Mouse (Mus musculus): ENCODE measurements around the gene Lhfpl5.

Gene Lhfpl5

GRCm38 (mm10) chr17:28618124-28618523 is 42.7 kb downstream of the Lhfpl5 start:
- in situ Hi-C loops (cut with MboI; ENCODE audit: low pct_unique_long_range_greater_than_20kb in 1 of 2, low sequenced_read_pairs in 2 of 2, unreplicated experiment in 1 of 2), result no loop called here

DNA sequence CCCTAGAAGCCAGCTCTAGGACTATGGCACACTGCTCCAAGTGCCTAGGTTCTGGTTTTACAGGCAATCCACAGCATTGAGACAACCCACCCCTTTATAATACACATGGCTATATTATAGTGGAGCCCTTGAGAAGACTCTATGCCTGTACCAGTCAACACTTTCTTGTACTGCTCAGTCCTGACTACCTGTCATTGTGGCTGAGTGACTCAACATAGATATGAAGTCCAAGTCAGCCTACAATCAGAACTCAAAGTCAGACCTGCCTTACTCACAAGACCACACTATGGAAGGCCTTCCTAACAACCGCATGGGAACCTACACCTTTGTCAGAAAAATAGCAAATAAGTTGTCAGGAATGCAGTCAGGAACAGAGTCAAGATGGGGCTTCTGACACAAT is 43.3 kb downstream of the Lhfpl5 start:
- in situ Hi-C loops (cut with MboI; ENCODE audit: low pct_unique_long_range_greater_than_20kb in 1 of 2, low sequenced_read_pairs in 2 of 2, unreplicated experiment in 1 of 2), result no loop called here

DNA sequence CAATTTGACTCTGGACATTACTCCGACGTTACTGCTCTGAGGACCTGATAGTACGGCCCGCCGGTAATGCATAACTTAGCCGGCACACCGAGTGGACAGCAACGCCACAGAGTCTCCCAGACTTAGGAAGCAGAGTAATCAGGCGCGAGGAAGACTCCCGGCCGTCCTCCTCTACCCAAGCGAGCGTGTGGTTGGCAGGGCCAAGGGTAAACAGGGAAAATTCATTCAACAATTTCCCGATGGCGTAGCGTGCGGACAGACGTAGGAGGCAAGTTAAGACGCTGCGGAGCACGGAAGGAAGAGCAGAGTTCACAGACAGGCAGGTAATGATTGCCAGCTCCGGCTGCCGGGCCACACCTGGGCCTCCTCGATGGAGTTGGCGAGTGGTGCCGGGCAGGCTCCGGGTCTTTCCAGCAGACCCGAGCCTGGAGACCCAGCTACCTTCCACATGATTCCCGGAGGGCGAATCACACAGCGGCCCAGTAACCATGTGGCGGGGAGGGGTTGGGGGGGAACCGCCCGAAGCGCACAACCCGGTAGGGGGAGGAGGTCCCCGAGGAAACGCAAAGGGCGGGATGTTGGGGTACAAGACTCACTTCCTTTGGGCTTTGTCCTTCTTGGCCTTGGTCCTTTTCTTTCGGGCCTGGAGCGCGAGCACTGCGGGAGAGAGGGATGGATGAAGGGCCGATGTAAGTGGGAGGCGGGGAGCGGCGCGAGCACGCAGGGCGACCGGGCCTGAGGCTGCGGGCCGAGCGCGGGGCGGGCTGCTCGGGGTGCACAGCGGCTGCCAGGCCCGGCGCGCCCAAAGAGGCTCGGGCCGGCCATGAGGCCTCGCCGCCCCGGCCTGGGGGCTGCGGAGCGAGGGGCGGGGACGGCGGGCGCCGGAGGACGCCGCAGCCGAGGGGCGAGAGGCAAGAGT is 46.2 kb downstream of the Lhfpl5 start:
- in situ Hi-C loops (cut with MboI; ENCODE audit: low pct_unique_long_range_greater_than_20kb in 1 of 2, low sequenced_read_pairs in 2 of 2, unreplicated experiment in 1 of 2), result no loop called here

DNA sequence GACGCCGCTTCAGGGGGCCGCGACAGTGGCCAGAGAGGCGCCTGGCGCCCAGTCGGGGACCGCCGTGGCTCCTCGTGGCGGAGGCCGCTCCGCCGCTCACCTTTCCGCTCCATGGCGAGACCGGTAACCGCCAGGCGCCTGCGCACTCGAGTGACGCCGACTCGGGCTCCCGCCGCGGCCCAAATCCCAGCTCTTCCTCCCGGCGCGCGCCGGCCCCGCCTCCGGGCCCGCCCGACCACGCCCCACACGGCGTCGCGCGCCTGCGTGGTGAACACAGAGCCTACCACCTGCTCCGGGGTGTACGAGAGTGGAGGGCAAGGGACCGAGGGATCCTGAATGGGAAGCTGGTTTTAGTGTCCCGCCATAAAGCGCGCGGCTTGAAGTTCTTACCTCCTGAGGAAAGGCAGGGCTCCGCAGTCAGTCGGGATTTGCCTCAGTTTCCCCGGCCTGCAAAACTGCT is 46.9 kb downstream of the Lhfpl5 start, which contains the start of gene Srpk1:
Gene Srpk1 (minus strand): TSS at position 410 of the 460 bp plus-strand sequence.
- in situ Hi-C loops (cut with MboI; ENCODE audit: low pct_unique_long_range_greater_than_20kb in 1 of 2, low sequenced_read_pairs in 2 of 2, unreplicated experiment in 1 of 2), result no loop called here

DNA sequence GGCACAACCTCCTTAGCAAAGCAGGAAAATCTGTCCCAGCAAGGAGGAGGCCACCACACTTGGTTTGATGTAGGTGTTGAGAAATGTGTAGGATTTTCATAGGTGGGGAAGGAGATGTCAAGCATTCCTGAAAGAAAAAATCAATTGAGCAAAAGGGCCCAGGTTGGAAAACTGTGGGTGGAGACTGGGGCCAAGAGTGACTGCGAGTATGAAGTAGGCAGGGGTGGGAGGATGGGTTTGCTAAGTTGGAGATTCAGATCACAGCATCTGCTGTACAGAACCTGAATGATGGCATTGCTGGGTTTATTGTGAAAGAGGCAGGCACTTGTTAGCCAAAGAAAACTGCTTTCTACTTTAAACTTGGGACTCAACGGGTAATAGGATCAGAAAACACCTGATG is 49.4 kb downstream of the Lhfpl5 start:
- in situ Hi-C loops (cut with MboI; ENCODE audit: low pct_unique_long_range_greater_than_20kb in 1 of 2, low sequenced_read_pairs in 2 of 2, unreplicated experiment in 1 of 2), result no loop called here

DNA sequence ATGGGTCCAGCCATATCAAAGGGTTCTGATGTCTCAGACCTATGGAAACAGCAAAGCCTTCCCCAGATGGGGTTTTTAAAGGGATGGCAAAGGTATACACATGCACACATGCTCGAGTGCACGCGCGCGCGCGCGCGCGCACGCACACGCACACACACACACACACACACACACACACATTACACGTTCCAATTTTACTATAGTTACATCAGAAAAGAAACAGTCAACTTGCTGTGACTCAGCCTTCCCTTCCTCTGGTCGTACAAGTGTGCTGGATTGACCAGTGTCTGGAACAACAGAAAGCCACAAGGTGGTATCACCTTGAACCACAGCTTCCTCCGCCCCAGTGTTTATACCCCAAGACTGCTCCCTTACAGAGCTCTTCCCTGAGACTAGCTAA is 49.9 kb downstream of the Lhfpl5 start:
- in situ Hi-C loops (cut with MboI; ENCODE audit: low pct_unique_long_range_greater_than_20kb in 1 of 2, low sequenced_read_pairs in 2 of 2, unreplicated experiment in 1 of 2), result no loop called here

DNA sequence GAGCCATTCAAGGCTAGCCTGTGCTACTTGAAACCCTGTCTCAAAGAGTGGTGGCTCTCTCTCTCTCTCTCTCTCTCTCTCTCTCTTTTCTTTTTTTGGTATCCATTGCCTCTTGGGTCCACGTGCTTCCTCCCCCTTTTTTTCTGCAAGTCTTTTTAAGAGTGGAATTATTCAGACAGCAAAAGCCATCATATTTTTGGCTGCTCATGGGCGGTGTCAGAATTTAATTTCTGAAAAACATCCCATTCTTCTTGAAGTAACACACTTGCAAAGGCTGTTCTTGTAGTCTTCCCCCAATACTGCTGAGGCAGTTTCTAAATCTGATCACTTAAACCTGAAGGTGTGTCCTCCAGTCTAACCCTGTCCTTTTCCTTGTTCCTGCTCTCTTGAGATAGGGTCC is 51.5 kb downstream of the Lhfpl5 start:
- in situ Hi-C loops (cut with MboI; ENCODE audit: low pct_unique_long_range_greater_than_20kb in 1 of 2, low sequenced_read_pairs in 2 of 2, unreplicated experiment in 1 of 2), result no loop called here

DNA sequence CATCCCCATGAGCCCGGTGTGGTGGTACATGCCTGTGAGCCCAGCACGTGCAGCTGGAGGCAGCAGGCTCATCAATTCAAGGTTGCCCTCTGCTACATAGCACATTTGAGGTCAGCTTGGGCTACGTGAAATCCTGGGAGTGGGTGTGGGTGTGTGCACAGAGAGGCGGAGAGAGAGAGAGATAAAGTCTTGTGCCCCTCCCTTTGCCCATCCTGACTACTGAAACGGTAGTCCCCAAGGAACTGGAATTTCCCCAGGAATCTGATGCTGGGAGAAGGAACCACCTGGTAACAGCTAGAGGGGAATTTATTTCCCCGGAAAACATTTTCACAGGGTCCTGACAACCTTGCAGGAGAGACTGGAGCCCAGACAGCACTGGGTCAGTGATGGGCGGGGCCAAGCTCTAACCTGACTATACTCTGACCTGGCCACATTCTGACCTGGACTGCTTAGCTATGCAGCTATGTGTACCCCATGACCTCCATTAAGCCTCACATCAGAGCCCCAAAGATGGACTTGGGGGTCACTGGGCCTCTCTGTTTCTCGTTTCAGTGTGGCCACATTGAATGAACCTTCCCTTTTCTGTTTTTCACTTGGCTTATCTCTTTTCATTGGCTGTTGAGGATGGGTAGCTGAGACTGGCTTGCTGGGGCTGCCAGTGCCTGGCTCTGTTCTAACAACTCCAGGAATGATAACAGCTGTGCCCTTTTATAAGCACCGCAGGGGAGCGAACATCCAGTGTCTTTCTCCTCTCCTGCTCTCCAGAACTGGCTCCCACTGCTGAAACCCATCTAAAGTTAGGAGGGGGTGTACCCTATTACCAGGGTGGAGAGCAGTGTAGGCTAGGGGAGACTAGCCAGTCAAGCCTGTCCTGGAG is 53.0 kb downstream of the Lhfpl5 start:
- in situ Hi-C loops (cut with MboI; ENCODE audit: low pct_unique_long_range_greater_than_20kb in 1 of 2, low sequenced_read_pairs in 2 of 2, unreplicated experiment in 1 of 2), result no loop called here

GRCm38 (mm10) chr17:28629125-28629524 is 53.7 kb downstream of the Lhfpl5 start:
- in situ Hi-C loops (cut with MboI; ENCODE audit: low pct_unique_long_range_greater_than_20kb in 1 of 2, low sequenced_read_pairs in 2 of 2, unreplicated experiment in 1 of 2), result no loop called here

Measured in mouse embryonic stem cell (cell line).